Mouse (Mus musculus) neural tube, embryonic 14.5 days (tissue): ENCODE measurements at regions not wholly inside any gene's neighbourhood (a gene's known extent, or its start where the extent isn't known, plus 50 kb on each side); places are given as distances from the start of the nearest gene placed in this dataset.

Experiments used
- ATAC-seq: fragments of 200-750 bp; cut with Nextera tagmentation; 2 replicates; pipeline ENCODE4 v1.8.0; 2017; ENCODE audit warnings: low read depth, mild to moderate bottlenecking, moderate TSS enrichment, moderate library complexity
- H3K27ac ChIP-seq: fragments of 300-500 bp; sonication (generic); 2 replicates; pipeline ENCODE4 v1.5.1; 2014; ENCODE audit warnings: low read depth, mild to moderate bottlenecking, control low read depth, low read length, moderate library complexity, mixed read lengths
- H3K27me3 ChIP-seq: fragments of 300-500 bp; sonication (generic); 2 replicates; pipeline ENCODE4 v1.6.1; 2014; ENCODE audit warnings: low read length; ENCODE audit not compliant: control insufficient read depth, insufficient read depth
- H3K36me3 ChIP-seq: fragments of 300-500 bp; sonication (generic); 2 replicates; pipeline ENCODE4 v1.6.1; 2014; ENCODE audit warnings: low read length, mixed read lengths; ENCODE audit not compliant: control insufficient read depth, insufficient read depth
- H3K4me1 ChIP-seq: fragments of 300-500 bp; sonication (generic); 2 replicates; pipeline ENCODE4 v1.6.1; 2014; ENCODE audit warnings: low read length; ENCODE audit not compliant: control insufficient read depth, insufficient read depth
- H3K4me2 ChIP-seq: fragments of 300-500 bp; sonication (generic); 2 replicates; pipeline ENCODE4 v1.6.1; 2014; ENCODE audit warnings: mild to moderate bottlenecking, low read depth, low read length, control low read depth
- H3K4me3 ChIP-seq: fragments of 300-500 bp; sonication (generic); 2 replicates; pipeline ENCODE4 v1.5.1; 2014; ENCODE audit warnings: low read depth, low read length, control low read depth, mixed read lengths
- H3K9ac ChIP-seq: fragments of 300-500 bp; sonication (generic); replicated peaks from 2 replicates; pipeline ENCODE4 v1.6.1; 2014; ENCODE audit warnings: low read depth, mild to moderate bottlenecking, control low read depth, low read length, mixed read lengths
- H3K9me3 ChIP-seq: fragments of 300-500 bp; sonication (generic); 2 replicates; pipeline ENCODE4 v1.6.1; 2016; ENCODE audit warnings: low read length; ENCODE audit not compliant: control insufficient read depth
- WGBS: fragments of 180-500 bp; shearing (Covaris S2); extraction: QIAGEN DNeasy Blood & Tissue Kit; methylation state at CpG from one replicate; pipeline ENCODE4 v1.1.7; 2014; 5-methylcytosine and 5-hydroxymethylcytosine counted together

DNA sequence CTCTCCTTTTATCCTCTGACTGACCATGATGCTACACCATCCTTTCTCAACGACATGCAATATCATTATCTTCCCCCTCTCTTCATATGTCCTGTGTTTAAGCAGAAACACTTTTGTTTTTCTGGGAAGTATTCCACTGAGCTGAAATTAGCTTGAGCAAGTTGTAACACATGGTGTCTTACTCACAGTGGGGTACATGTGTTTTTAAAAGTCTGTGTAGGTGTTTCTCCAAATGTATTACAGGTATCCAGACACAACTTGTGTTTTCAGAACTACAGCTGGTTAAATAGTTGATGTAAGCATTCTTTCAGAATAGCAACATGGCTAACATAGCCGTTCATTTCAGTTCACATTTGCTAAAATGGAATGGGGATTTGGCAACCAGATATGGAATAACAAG lies 172.8 kb upstream of the Gm10295 start:
- Histone ChIP-seq H3K36me3 (no peaks in the 10 kb centered on the region), H3K4me1 (no peaks in the 10 kb centered on the region), H3K9ac (no peak overlapping the region), H3K4me3 (no peak overlapping the region), H3K9me3 (no peaks in the 10 kb centered on the region), H3K4me2 (no peak overlapping the region), H3K27ac (no peak overlapping the region), H3K27me3 (no peaks in the 10 kb centered on the region)
- no peak for ATAC-seq
- WGBS: 79% methylated on average over 2 of the region's 2 CpGs

DNA sequence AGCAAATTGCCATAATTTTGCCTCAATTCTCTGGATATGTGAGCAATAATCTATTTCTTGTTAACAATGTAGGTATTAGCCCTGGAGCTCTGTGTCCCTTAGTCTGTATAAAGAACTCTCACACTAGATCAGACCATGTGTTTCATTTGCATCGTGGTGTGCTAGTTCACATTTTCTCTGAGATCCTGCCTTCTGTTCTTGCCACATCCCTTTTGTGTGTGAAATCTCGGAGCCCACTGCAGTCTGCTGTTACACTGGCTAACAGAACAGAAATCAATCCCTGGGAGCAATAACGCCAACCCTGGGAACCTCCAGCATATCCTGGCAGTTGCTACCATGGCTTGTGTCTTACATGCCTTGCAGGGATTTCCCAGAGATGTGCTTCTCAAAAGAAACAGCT lies 156.1 kb upstream of the Gm10295 start:
- 65% methylated on average over 3 of the region's 3 CpGs for WGBS

DNA sequence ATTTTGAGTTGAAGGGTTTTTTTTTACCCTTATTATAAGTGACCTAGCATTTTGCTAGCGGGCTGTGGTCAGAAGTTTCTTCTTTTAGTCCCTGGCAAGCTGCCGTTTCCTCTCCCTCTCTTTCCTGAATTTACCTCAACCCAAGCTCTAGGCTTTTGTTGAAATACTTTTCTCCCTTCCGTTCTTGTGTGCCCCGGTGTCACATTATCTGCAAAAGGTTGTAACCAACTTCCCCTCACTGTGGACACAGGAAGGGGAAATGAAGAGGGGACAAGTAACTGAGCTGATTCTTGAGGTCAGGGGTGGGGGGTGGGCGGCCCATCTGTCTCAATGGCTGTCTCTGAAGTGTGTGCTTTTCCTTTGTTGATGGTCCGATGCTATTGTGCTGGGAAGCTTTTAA lies 149.4 kb upstream of the Gm10295 start:
- Histone ChIP-seq H3K27ac (no peak overlapping the region), H3K9ac (no peak overlapping the region), H3K9me3 (no peaks in the 10 kb centered on the region), H3K4me3 (no peak overlapping the region), H3K36me3 (no peaks in the 10 kb centered on the region), H3K27me3 (no peaks in the 10 kb centered on the region), H3K4me1 (no peaks in the 10 kb centered on the region), H3K4me2 (no peak overlapping the region)
- 26% methylated on average over 6 of the region's 6 CpGs for WGBS
- ATAC-seq: no peak

More for the DNA sequence above, 156.1 kb upstream of the Gm10295 start:
- H3K9ac ChIP-seq: no peak overlapping the region
- H3K36me3 ChIP-seq: no peaks in the 10 kb centered on the region
- H3K4me3 ChIP-seq: no peak overlapping the region
- no peak for ATAC-seq
- H3K27ac ChIP-seq: no peak overlapping the region
- H3K27me3 ChIP-seq: no peaks in the 10 kb centered on the region
- no peaks in the 10 kb centered on the region for H3K9me3 ChIP-seq
- H3K4me1 ChIP-seq: no peaks in the 10 kb centered on the region
- H3K4me2 ChIP-seq: no peak overlapping the region

DNA sequence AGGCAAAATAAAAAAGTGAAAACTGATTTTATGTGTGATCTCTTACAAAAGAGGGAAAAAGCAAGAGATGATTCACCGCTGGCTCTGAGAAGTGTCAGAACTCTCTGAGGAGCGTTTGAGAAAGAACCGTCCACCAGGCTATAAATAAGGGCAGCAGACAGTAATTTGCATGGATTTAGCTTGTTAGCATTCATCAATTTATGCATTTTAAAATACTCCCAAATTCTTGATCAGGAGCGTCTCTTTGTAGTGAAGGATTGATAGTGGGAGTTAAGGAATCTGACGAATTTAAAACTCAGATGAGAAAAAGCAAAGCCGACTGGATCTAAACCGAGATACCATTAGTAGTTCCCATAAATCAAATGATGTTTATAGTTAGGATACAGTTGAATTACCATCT lies 146.8 kb upstream of the Gm10295 start:
- H3K36me3 ChIP-seq: no peaks in the 10 kb centered on the region
- H3K4me3 ChIP-seq: no peak overlapping the region
- no peaks in the 10 kb centered on the region for H3K4me1 ChIP-seq
- no peaks in the 10 kb centered on the region for H3K9me3 ChIP-seq
- no peak for ATAC-seq
- H3K9ac ChIP-seq: no peak overlapping the region
- 52% methylated on average over 7 of the region's 7 CpGs for WGBS
- H3K4me2 ChIP-seq: no peak overlapping the region
- H3K27me3 ChIP-seq: no peaks in the 10 kb centered on the region
- no peak overlapping the region for H3K27ac ChIP-seq

DNA sequence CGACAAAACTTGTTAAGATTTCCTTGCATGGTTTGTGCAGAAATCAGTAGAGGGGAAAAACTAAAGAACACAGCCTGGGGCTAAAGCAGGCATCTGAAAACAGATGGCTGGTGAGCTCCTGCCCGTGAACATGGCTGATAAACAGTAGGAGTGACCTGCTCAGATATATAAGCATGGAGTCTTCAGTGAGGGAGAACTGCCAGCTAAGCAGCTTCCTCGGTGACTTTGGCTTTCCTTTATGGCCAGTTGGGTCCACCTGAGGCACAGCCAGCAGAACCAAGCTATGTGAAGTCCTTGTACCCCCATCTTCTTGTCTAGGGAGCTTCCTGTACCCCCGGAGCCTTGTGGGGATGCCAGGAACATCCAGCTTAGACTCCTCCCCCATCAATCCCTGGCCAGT lies 139.8 kb upstream of the Gm10295 start:
- no peak for ATAC-seq
- H3K4me2 ChIP-seq: no peak overlapping the region
- H3K9ac ChIP-seq: no peak overlapping the region
- no peaks in the 10 kb centered on the region for H3K9me3 ChIP-seq
- H3K27me3 ChIP-seq: no peaks in the 10 kb centered on the region
- H3K36me3 ChIP-seq: no peaks in the 10 kb centered on the region
- H3K4me1 ChIP-seq: no peaks in the 10 kb centered on the region
- H3K4me3 ChIP-seq: no peak overlapping the region
- no peak overlapping the region for H3K27ac ChIP-seq
- WGBS: 65% methylated on average over 4 of the region's 4 CpGs

DNA sequence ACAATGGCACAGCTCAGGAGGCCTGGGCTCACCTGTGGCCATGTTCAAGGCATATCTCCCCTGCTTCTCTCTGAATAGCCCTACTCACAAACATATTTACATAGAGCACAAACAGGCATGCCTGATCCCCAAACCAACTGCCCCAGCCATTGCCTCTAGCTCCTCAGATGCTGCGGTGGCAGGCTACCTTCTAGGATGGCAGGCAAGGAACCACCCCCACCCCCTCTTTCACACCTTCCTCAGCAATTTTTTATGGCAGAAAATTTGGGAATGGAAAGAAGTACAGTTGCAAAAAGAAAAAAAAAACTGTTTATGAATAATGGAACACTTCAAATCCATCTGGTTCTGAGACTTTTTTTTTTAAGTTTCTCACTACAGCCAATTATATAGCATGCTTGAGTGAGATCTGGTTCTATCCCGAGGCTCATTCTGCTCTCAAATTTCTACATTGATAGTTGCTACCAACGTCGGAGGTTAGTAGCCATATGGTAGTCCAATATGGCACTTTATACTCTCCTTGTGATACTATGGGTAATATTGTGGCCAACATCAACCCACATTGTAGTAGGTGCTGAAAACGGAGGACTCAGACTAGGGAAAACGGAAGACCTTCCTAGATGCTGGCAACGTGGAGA lies 136.8 kb upstream of the Gm10295 start:
- Histone ChIP-seq H3K27me3 (no peaks in the 10 kb centered on the region), H3K36me3 (no peaks in the 10 kb centered on the region), H3K4me2 (no peak overlapping the region), H3K4me3 (no peak overlapping the region), H3K27ac (no peak overlapping the region), H3K9ac (no peak overlapping the region), H3K4me1 (no peaks in the 10 kb centered on the region), H3K9me3 (no peaks in the 10 kb centered on the region)
- ATAC-seq: no peak
- 82% methylated on average over 7 of the region's 7 CpGs for WGBS

DNA sequence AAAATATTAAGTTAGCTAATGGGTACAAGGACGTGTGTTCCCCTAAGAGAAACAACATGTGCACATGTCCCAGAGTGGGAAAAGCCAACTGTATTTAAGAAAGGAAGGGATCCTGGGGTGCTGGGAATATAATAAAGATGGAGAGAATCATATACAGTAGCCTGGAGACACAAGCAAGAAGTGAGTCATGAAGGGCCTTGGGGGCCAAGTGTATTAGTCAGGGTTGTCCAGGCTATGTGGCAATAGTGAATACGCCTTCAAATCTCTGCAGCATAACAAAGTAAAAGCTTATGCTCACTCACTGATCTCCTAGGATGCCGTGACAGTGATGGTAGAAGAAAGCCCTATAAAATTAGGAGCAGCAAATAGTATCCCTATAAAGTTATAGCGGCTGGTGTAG lies 124.1 kb upstream of the Gm10295 start:
- Histone ChIP-seq H3K9me3 (no peaks in the 10 kb centered on the region), H3K36me3 (no peaks in the 10 kb centered on the region), H3K27me3 (no peaks in the 10 kb centered on the region), H3K9ac (no peak overlapping the region), H3K4me3 (no peak overlapping the region), H3K4me2 (no peak overlapping the region), H3K4me1 (peaks cover 10% of the 10 kb centered on the region; the same call in 1 of the 2 replicates), H3K27ac (no peak overlapping the region)
- ATAC-seq: no peak
- WGBS: 86% methylated on average over 4 of the region's 4 CpGs

DNA sequence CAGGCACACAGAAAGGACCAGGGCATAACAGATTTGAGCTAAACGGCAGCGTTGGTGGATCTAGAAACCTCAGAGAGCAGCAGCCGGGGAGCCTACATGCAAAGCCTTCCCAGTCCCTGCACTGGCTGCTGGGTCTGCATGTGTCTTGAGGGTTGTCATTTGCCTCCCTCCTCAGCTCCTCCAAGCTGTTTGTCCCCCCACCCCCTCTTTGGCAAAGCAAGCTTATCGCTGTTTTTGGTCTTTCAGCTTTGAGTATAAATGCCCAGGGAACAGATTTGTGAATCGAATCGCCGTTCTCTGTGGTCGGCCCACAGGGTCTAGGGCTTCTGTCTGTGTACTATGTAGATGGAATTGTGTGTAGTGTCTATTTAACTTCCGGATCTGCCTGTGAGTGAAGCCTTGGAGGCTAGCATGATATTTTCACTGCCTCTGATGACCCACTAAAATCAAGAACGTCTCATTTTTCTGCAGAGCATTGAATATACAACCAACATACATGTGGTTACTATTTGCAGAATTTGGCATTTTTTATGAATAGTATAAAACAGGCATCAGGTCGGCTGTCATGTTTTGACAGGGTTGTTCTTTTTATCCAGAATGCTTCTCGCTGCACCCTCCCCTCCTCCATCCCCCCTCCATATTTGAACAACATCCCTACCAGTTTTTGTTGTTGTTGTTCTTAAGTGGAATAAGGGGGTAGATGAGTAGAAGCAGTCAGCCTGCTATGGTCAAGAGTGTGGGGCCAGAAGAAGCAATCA lies 121.3 kb upstream of the Gm10295 start:
- no peaks in the 10 kb centered on the region for H3K9me3 ChIP-seq
- WGBS: 41% methylated on average over 12 of the region's 12 CpGs
- H3K27ac ChIP-seq: peak overlapping the region; percentile 7; the same call in 1 of the 2 replicates
- H3K27me3 ChIP-seq: no peaks in the 10 kb centered on the region
- H3K4me3 ChIP-seq: no peak overlapping the region
- no peak for ATAC-seq
- peak overlapping the region; percentile 19 for H3K4me2 ChIP-seq
- peaks cover 10% of the 10 kb centered on the region; the same call in 1 of the 2 replicates for H3K4me1 ChIP-seq
- H3K36me3 ChIP-seq: no peaks in the 10 kb centered on the region
- H3K9ac ChIP-seq: no peak overlapping the region

DNA sequence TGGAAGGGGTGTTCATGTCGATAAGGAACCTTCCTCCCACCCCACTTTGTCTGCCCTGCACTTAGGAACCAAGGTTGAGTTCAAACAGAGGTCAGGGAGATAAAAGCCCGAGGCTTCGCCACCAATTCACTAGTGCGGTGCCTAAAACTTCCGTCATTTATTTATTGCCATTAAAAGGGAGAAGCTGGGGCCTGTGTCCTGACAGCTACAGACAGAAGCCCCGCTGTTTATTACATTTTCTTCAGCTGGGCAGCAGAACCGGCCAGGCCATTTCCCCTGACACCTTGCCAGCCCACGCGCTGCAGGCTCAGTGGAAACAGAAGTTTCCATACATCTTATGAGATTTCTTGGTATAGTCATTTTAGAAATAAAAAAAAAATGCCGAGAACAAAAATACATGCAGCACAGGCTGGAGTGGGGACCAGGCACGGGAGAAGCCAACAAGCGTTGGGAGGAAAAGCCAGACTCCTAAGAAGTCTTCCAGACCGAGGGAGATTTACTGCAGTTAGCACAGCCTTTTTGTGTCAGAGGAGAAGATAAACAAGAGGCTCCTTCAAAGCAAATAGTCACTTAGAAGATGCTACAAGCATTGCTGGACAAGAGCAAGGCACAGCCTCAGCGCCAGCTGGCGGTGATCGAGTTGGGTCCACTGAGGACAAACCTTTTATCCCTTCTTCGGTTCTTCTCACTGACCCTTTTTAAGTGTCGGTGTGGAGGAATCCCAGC lies 120.5 kb upstream of the Gm10295 start:
- WGBS: 3% methylated on average over 18 of the region's 18 CpGs

More for the DNA sequence above, 120.5 kb upstream of the Gm10295 start:
- no peaks in the 10 kb centered on the region for H3K27me3 ChIP-seq
- H3K27ac ChIP-seq: peak overlapping the region; percentile 7; the same call in 1 of the 2 replicates
- no peak overlapping the region for H3K4me3 ChIP-seq
- H3K4me1 ChIP-seq: peaks cover 10% of the 10 kb centered on the region; the same call in 1 of the 2 replicates
- no peaks in the 10 kb centered on the region for H3K36me3 ChIP-seq
- H3K4me2 ChIP-seq: peak overlapping the region; percentile 19; the same call in 1 of the 2 replicates
- peak; percentile 14; the same call in 1 of the 2 replicates for ATAC-seq
- no peak overlapping the region for H3K9ac ChIP-seq
- no peaks in the 10 kb centered on the region for H3K9me3 ChIP-seq
